Mouse (Mus musculus) forebrain, embryonic 13.5 days (tissue): ENCODE measurements around the gene Atg5. TPM values are rescaled to one million over a fixed set of nuclear protein-coding genes. Genes with fewer than 3 reads are reported as not detected.
"Not testable (repeated sequence)": the region's sequence is repeated elsewhere in the genome, so short reads cannot be mapped to it uniquely, and the experiment has no call there.

Experiments used
- ATAC-seq: fragments of 200-750 bp; cut with Nextera tagmentation; 2 replicates; pipeline ENCODE4 v1.8.0; 2017
- H3K27ac ChIP-seq: fragments of 300-500 bp; sonication (generic); 2 replicates; pipeline ENCODE4 v1.5.1; 2015; ENCODE audit warnings: inconsistent platforms, mild to moderate bottlenecking, moderate library complexity
- H3K27me3 ChIP-seq: fragments of 300-500 bp; sonication (generic); 2 replicates; pipeline ENCODE4 v1.6.1; 2015; ENCODE audit warnings: mild to moderate bottlenecking, inconsistent platforms
- H3K36me3 ChIP-seq: fragments of 300-500 bp; sonication (generic); 2 replicates; pipeline ENCODE4 v1.6.1; 2015; ENCODE audit warnings: mild to moderate bottlenecking, inconsistent platforms; ENCODE audit not compliant: poor library complexity, severe bottlenecking
- H3K4me1 ChIP-seq: fragments of 300-500 bp; sonication (generic); 2 replicates; pipeline ENCODE4 v1.6.1; 2015; ENCODE audit warnings: inconsistent platforms
- H3K4me2 ChIP-seq: fragments of 300-500 bp; sonication (generic); 2 replicates; pipeline ENCODE4 v1.6.1; 2015; ENCODE audit warnings: inconsistent platforms, mild to moderate bottlenecking, moderate library complexity
- H3K4me3 ChIP-seq: fragments of 300-500 bp; sonication (generic); 2 replicates; pipeline ENCODE4 v1.5.1; 2015; ENCODE audit warnings: mild to moderate bottlenecking, inconsistent platforms
- H3K9ac ChIP-seq: fragments of 300-500 bp; sonication (generic); 2 replicates; pipeline ENCODE4 v1.6.1; 2015; ENCODE audit warnings: mild to moderate bottlenecking, inconsistent platforms
- H3K9me3 ChIP-seq: fragments of 300-500 bp; sonication (generic); replicated peaks from 2 replicates; pipeline ENCODE4 v1.6.1; 2016; ENCODE audit warnings: inconsistent platforms
- WGBS: fragments of 180-500 bp; shearing (Covaris S2); methylation state at CpG from one replicate; pipeline ENCODE4 v1.1.7; 2015; 5-methylcytosine and 5-hydroxymethylcytosine counted together
- polyA plus RNA-seq: library from polyadenylated mRNA; unstranded; fragments of >200 nt; fragmentation: Nextera tagmentation; extraction: Ambion mirVana; gene quantifications from 2 replicates; pipeline ENCODE4 v1.2.1, GENCODE M21; 2015

Gene Atg5
- polyA plus RNA-seq = 50.6 and 51.9 TPM in 2 replicates

GRCm38 (mm10) chr10:44268145-44268860 lies at the start of gene Atg5:
Atg5 (plus strand) TSS chr10:44268358.
- ATAC-seq = peak; percentile 99
- Histone ChIP-seq H3K4me3 (peak within 1 kb of the TSS; percentile 87), H3K9ac (peak within 1 kb of the TSS; percentile 91), H3K4me2 (peak within 1 kb of the TSS; percentile 75), H3K36me3 (no peaks in the 10 kb centered on the region), H3K4me1 (peaks cover 23% of the 10 kb centered on the region), H3K9me3 (no peaks in the 10 kb centered on the region), H3K27ac (peak within 1 kb of the TSS; percentile 88), H3K27me3 (no peaks in the 10 kb centered on the region)
- under 1% methylated on average over 62 of the region's 63 CpGs for WGBS

DNA sequence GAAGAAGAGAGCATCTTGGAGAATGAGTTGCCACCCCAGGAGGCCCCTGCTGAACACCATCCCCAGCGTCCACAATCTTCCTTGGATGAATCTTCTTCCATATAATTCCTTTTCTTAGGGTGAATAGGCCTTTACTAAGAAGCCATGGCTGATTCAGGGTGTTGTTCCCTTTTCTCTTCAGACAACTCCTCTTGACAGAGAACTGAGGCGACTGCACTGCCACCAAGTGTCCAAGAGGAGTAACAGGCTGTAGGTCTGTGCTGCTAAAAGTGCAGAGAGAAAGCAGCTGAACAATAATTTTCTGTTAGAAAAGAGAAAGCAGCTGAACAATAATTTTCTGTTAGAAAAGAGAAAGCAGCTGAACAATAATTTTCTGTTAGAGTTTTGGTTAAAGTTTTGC lies 49.1 kb upstream of the Atg5 start:
- H3K4me3 ChIP-seq, H3K27ac ChIP-seq, H3K4me2 ChIP-seq, H3K27me3 ChIP-seq, ATAC-seq, H3K9ac ChIP-seq, H3K4me1 ChIP-seq, H3K36me3 ChIP-seq, H3K9me3 ChIP-seq: not testable (repeated sequence)
- WGBS = 6% methylated on average over 2 of the region's 2 CpGs

DNA sequence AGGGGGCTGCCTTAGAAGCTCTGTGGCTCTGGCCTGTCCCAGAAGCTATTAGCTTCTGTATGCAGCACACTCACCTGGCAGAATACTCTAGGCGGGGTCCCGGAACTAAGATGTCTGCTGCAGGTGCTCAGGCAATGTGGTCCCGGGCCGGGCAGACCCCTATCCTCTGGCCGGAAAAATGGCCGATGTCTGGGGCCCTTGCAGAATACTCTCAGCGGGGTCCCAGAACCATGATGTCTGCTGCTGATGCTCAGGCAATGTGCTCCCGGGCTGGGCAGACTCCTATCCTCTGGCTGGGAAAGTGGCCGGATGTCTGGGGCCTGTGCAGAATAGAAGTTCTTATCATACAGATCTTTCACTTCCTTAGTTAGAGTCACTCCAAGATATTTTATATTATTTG lies 43.8 kb upstream of the Atg5 start:
- no peaks in the 10 kb centered on the region; the same call in 1 of the 2 replicates for H3K9me3 ChIP-seq
- H3K9ac ChIP-seq = no peak overlapping the region
- no peaks in the 10 kb centered on the region for H3K4me1 ChIP-seq
- H3K4me3 ChIP-seq = no peak overlapping the region
- no peak overlapping the region for H3K4me2 ChIP-seq
- H3K27ac ChIP-seq = no peak overlapping the region
- H3K36me3 ChIP-seq = no peaks in the 10 kb centered on the region
- no peaks in the 10 kb centered on the region for H3K27me3 ChIP-seq
- no peak for ATAC-seq
- 93% methylated on average over 9 of the region's 9 CpGs for WGBS

- ATAC-seq, H3K27me3 ChIP-seq, H3K4me1 ChIP-seq, H3K36me3 ChIP-seq, H3K4me3 ChIP-seq, H3K9ac ChIP-seq, H3K27ac ChIP-seq, H3K4me2 ChIP-seq, H3K9me3 ChIP-seq: not testable (repeated sequence)
- 0% methylated on average over 1 of the region's 1 CpGs for WGBS
These were observed 34.8 kb upstream of the Atg5 start for GRCm38 (mm10) chr10:44233351-44233750.

DNA sequence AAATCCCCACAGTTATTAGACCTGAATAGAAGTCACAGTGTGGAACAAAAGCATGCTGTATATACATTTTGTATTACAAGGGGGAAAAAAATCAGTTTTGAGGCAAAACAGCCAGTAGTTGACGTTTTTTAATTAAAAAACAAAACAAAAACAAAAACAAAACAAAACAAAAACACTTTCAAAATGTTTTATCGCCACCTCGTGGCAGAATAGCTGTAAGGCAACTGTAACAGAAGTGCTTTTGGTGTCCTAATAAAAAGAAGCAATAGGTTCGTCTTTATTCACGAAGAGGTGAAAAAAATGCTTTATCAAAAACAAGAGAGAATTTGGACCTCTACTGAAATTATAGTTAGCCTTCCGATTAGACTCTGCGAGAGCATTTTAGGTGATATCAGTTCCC lies 32.9 kb upstream of the Atg5 start:
- 33% methylated on average over 7 of the region's 7 CpGs for WGBS
- not testable (repeated sequence) for H3K27me3 ChIP-seq, ATAC-seq

GRCm38 (mm10) chr10:44256624-44257023 lies 11.5 kb upstream of the Atg5 start:
- Histone ChIP-seq H3K9me3 (no peaks in the 10 kb centered on the region), H3K36me3 (no peaks in the 10 kb centered on the region), H3K27ac (no peak overlapping the region), H3K4me1 (no peaks in the 10 kb centered on the region), H3K27me3 (no peaks in the 10 kb centered on the region), H3K4me2 (no peak overlapping the region), H3K4me3 (no peak overlapping the region), H3K9ac (no peak overlapping the region)
- ATAC-seq = no peak
- 29% methylated on average over 7 of the region's 7 CpGs for WGBS

More for the DNA sequence above, 32.9 kb upstream of the Atg5 start:
- not testable (repeated sequence) for H3K9ac ChIP-seq, H3K9me3 ChIP-seq, H3K27ac ChIP-seq, H3K4me2 ChIP-seq, H3K36me3 ChIP-seq, H3K4me3 ChIP-seq, H3K4me1 ChIP-seq

DNA sequence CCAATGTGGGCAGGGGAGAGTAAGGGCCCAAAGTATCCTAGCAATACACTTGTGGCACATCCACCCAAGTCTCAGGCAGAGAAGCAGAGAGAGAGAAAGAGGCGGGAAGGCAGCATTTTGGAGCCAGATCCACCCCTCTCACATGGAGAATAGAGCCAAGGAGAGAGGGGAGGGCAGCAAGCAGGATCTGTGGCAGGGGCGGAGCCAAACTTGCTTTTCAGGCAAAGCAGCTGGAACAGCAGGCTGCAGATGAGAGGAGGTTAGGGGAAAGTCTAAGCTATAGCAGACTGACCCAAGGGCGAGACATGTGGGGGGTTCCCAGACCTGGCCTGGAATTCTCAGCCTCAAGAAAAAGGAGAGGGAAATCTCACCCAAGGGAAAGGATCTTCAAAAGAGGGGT lies 2.3 kb upstream of the Atg5 start:
- Histone ChIP-seq H3K9me3 (no peaks in the 10 kb centered on the region), H3K27ac (no peak overlapping the region), H3K4me1 (peaks cover 23% of the 10 kb centered on the region), H3K27me3 (no peaks in the 10 kb centered on the region), H3K36me3 (no peaks in the 10 kb centered on the region), H3K4me3 (no peak overlapping the region), H3K9ac (no peak overlapping the region), H3K4me2 (no peak overlapping the region)
- ATAC-seq = no peak
- WGBS = 65% methylated on average over 3 of the region's 3 CpGs

DNA sequence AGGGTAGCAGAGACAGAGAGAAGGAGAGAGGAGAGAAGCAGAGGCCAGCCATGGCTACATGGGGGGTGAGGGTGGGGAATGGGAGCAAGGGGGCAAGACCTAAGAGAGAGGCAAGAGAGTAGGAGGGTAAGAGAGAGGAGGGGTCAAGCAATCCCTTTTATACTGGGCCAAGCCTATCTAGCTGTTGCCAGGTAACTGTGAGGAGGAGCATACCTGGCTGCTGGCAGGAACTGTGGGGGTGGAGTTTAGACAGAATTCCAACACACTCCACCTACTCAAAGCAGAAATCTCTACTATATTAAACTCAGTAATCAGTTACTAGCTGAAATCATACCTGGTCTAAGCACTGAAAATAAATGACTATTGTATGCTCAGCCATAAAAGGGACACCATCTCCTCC lies 1.6 kb upstream of the Atg5 start:
- no peaks in the 10 kb centered on the region for H3K27me3 ChIP-seq
- ATAC-seq = no peak
- H3K4me3 ChIP-seq = no peak overlapping the region
- no peaks in the 10 kb centered on the region for H3K36me3 ChIP-seq
- peaks cover 23% of the 10 kb centered on the region for H3K4me1 ChIP-seq
- H3K27ac ChIP-seq = no peak overlapping the region
- H3K9me3 ChIP-seq = no peaks in the 10 kb centered on the region
- H3K9ac ChIP-seq = no peak overlapping the region
- H3K4me2 ChIP-seq = no peak overlapping the region; the same call in 1 of the 2 replicates

- Histone ChIP-seq H3K9me3 (no peaks in the 10 kb centered on the region), H3K4me2 (peak overlapping the region; percentile 75), H3K27ac (no peak overlapping the region), H3K36me3 (no peaks in the 10 kb centered on the region), H3K4me1 (peaks cover 23% of the 10 kb centered on the region), H3K9ac (peak overlapping the region; percentile 91), H3K27me3 (no peaks in the 10 kb centered on the region), H3K4me3 (peak overlapping the region; percentile 87)
- 11% methylated on average over 11 of the region's 11 CpGs for WGBS
- peak; percentile 28 for ATAC-seq
These were observed 574 bp upstream of the Atg5 start for GRCm38 (mm10) chr10:44267426-44268142.

- peaks cover 23% of the 10 kb centered on the region for H3K4me1 ChIP-seq
- no peak for ATAC-seq
- WGBS = 58% methylated on average over 2 of the region's 2 CpGs
- no peak overlapping the region for H3K27ac ChIP-seq
- H3K9me3 ChIP-seq = no peaks in the 10 kb centered on the region
- peak overlapping the region; percentile 75 for H3K4me2 ChIP-seq
- H3K36me3 ChIP-seq = no peaks in the 10 kb centered on the region
- H3K4me3 ChIP-seq = peak overlapping the region; percentile 87
- no peaks in the 10 kb centered on the region for H3K27me3 ChIP-seq
- peak overlapping the region; percentile 45 for H3K9ac ChIP-seq
These were observed 1.1 kb downstream of the Atg5 start for GRCm38 (mm10) chr10:44269211-44269610.

- ATAC-seq = no peak
These were observed 14.2 kb downstream of the Atg5 start for GRCm38 (mm10) chr10:44282323-44282722.

GRCm38 (mm10) chr10:44285106-44285505 lies 16.9 kb downstream of the Atg5 start:
- no peak overlapping the region for H3K27ac ChIP-seq
- H3K4me2 ChIP-seq = no peak overlapping the region
- no peaks in the 10 kb centered on the region for H3K27me3 ChIP-seq
- H3K4me1 ChIP-seq = no peaks in the 10 kb centered on the region
- H3K4me3 ChIP-seq = no peak overlapping the region
- H3K9ac ChIP-seq = no peak overlapping the region
- 79% methylated on average over 1 of the region's 1 CpGs for WGBS
- peaks cover 28% of the 10 kb centered on the region for H3K36me3 ChIP-seq
- H3K9me3 ChIP-seq = no peaks in the 10 kb centered on the region
- no peak for ATAC-seq

More at GRCm38 (mm10) chr10:44282323-44282722, 14.2 kb downstream of the Atg5 start:
- Histone ChIP-seq H3K9me3 (no peaks in the 10 kb centered on the region), H3K27ac (no peak overlapping the region), H3K27me3 (no peaks in the 10 kb centered on the region), H3K36me3 (peaks cover 14% of the 10 kb centered on the region), H3K9ac (no peak overlapping the region), H3K4me3 (no peak overlapping the region), H3K4me1 (no peaks in the 10 kb centered on the region), H3K4me2 (no peak overlapping the region)
- 78% methylated on average over 1 of the region's 1 CpGs for WGBS
